Mouse (Mus musculus) monocyte, adult 5-6 weeks (primary cell): ENCODE measurements around the gene Gm14327. TPM values are rescaled to one million over a fixed set of nuclear protein-coding genes. Genes with fewer than 3 reads are reported as not detected.
"Not testable (repeated sequence)": the region's sequence is repeated elsewhere in the genome, so short reads cannot be mapped to it uniquely, and the experiment has no call there.

Source experiments
- ATAC-seq: fragments of 153-309, 156-312 bp; replicated peaks from 2 replicates; pipeline ENCODE4 v1.8.0; 2017; ENCODE audit warnings: mild to moderate bottlenecking; ENCODE audit not compliant: low TSS enrichment, insufficient number of reproducible peaks, severe bottlenecking, poor library complexity, low FRiP score
- total RNA-seq: library from RNA; stranded (forward); fragments of 200-1000, 200-491, 200-594 nt; gene quantifications from 3 replicates; pipeline ENCODE4 v1.2.3, GENCODE M21; 2017

Gene Gm14327
- total RNA-seq = not detected in 3 replicates

GRCm38 (mm10) chr2:177897046-177897578 is at the start of gene Gm14327:
Gm14327 (plus strand) TSS chr2:177897096.
- not testable (repeated sequence) for ATAC-seq

DNA sequence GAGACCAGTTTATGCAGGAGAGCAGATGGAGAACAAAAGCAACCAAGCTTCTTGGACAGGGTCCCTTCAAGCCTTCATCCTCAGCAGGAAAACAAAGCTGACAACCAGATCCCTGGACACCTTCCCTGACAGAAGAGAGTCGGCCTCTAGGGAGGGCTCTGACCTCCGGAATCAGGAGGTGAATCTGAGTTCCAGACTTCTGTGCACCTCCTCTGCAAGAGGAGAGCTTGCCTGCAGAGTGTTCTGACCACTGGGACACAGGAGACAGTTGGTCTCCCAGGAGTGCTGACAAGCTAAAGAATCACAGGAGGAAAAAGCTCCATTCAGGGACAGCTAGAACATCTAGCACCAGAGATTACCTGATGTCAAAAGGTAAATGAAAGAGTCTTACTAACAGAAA is 34.6 kb upstream of the Gm14327 start:
- not testable (repeated sequence) for ATAC-seq

- not testable (repeated sequence) for ATAC-seq
Measured at GRCm38 (mm10) chr2:177887743-177888142, 9.2 kb upstream of the Gm14327 start.

- not testable (repeated sequence) for ATAC-seq
Measured at GRCm38 (mm10) chr2:177898171-177898570, 1.3 kb downstream of the Gm14327 start.

DNA sequence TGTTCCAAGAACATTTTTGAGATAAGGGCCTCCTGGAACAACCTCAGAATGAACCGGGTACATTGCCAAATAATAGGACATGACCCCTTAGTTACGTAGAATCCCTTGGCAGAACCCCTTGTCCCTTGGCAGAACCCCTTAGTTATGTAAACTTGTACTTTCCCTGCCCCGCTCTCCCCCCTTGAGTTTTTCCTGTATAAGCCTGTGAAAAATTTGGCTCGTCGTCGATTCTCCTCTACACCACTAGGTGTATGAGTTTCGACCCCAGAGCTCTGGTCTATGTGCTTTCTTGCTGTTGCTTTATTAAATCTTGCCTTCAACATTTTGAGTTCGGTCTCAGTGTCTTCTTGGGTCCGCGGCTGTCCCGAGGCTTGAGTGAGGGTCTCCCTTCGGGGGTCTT is 6.4 kb downstream of the Gm14327 start:
- ATAC-seq = not testable (repeated sequence)

- not testable (repeated sequence) for ATAC-seq
Measured at GRCm38 (mm10) chr2:177925563-177926103, 28.7 kb downstream of the Gm14327 start, which contains the start of gene Zfp972. Zfp972 (minus strand) TSS chr2:177925613.

Other genes starting within 250 kb of the Gm14327 start
- gene Gm14322, start 137.8 kb upstream of the Gm14327 start, total RNA-seq = 0.29 TPM in 1 of 3 replicates, not detected in the others
- 17.9 to 27.8 TPM (median 19.3 TPM) in 3 replicates for gene Gm14325, start 56.8 kb upstream of the Gm14327 start, total RNA-seq
- gene Zfp972, start 28.5 kb downstream of the Gm14327 start, total RNA-seq = 6.0 TPM in 1 of 3 replicates, not detected in the others
- 28.8 to 63.4 TPM (median 57.4 TPM) in 3 replicates for gene Gm14326, start 60.2 kb downstream of the Gm14327 start, total RNA-seq
- gene Zfp971, start 126.2 kb downstream of the Gm14327 start, total RNA-seq = 117 to 200 TPM (median 181 TPM) in 3 replicates
- 12.2 to 24.3 TPM (median 13.7 TPM) in 3 replicates for gene Zfp931, start 181.4 kb downstream of the Gm14327 start, total RNA-seq
- 62.1 to 93.8 TPM (median 74.6 TPM) in 3 replicates for gene Phactr3, start 221.9 kb downstream of the Gm14327 start, total RNA-seq